Mouse (Mus musculus) hindbrain, postnatal 0 days (tissue): ENCODE measurements around the gene Pbxip1. TPM values are rescaled to one million over a fixed set of nuclear protein-coding genes. Genes with fewer than 3 reads are reported as not detected.

ENCODE experiments used
- ATAC-seq: fragments of 200-750 bp; cut with Nextera tagmentation; 2 replicates; pipeline ENCODE4 v1.8.0; 2017; ENCODE audit warnings: mild to moderate bottlenecking, moderate TSS enrichment, moderate library complexity
- DNase-seq: peaks from one replicate; pipeline ENCODE4 v3.0.0-alpha.2; 2015; ENCODE audit warnings: low spot score
- H3K27ac ChIP-seq: fragments of 300-500 bp; sonication (generic); 2 replicates; pipeline ENCODE4 v1.5.1; 2014; ENCODE audit warnings: mild to moderate bottlenecking
- H3K27me3 ChIP-seq: fragments of 300-500 bp; sonication (generic); 2 replicates; pipeline ENCODE4 v1.6.1; 2014; ENCODE audit warnings: low read length, mixed read lengths; ENCODE audit not compliant: insufficient read depth
- H3K36me3 ChIP-seq: fragments of 300-500 bp; sonication (generic); 2 replicates; pipeline ENCODE4 v1.6.1; 2014; ENCODE audit warnings: low read length, mixed read lengths; ENCODE audit not compliant: insufficient read depth
- H3K4me1 ChIP-seq: fragments of 300-500 bp; sonication (generic); 2 replicates; pipeline ENCODE4 v1.6.1; 2014; ENCODE audit warnings: antibody characterized with exemption, low read length, mixed read lengths; ENCODE audit not compliant: insufficient read depth
- H3K4me2 ChIP-seq: fragments of 300-500 bp; sonication (generic); 2 replicates; pipeline ENCODE4 v1.6.1; 2014; ENCODE audit warnings: low read depth, mild to moderate bottlenecking, low read length, moderate library complexity, mixed read lengths
- H3K4me3 ChIP-seq: fragments of 300-500 bp; sonication (generic); 2 replicates; pipeline ENCODE4 v1.5.1; 2014; ENCODE audit warnings: low read length
- H3K9ac ChIP-seq: fragments of 300-500 bp; sonication (generic); replicated peaks from 2 replicates; pipeline ENCODE4 v1.6.1; 2014; ENCODE audit warnings: mild to moderate bottlenecking, low read length, moderate library complexity, mixed read lengths
- H3K9me3 ChIP-seq: fragments of 300-500 bp; sonication (generic); 2 replicates; pipeline ENCODE4 v1.6.1; 2016; ENCODE audit warnings: low read length, mixed read lengths
- CTCF ChIP-seq: IDR thresholded peaks from 2 replicates; pipeline ENCODE4 v1.5.1; 2016; ENCODE audit warnings: antibody characterized with exemption, control low read depth, low read depth
- WGBS: fragments of 180-500 bp; shearing (Covaris S2); extraction: QIAGEN DNeasy Blood & Tissue Kit; methylation state at CpG from one replicate; pipeline ENCODE4 v1.1.7; 2014; 5-methylcytosine and 5-hydroxymethylcytosine counted together
- polyA plus RNA-seq: library from polyadenylated mRNA; unstranded; fragments of >200 nt; fragmentation: Nextera tagmentation; extraction: Ambion mirVana; gene quantifications from 2 replicates; pipeline ENCODE4 v1.2.1, GENCODE M21; 2015
- total RNA-seq: library from RNA; depleted of rRNA; stranded (reverse); fragments of >200 nt; gene quantifications from 2 replicates; pipeline ENCODE4 v1.2.3, GENCODE M21; 2014

Gene Pbxip1
- total and polyA plus RNA-seq, 2 experiments from 2014 or later, result 22.5 to 28.5 TPM

DNA sequence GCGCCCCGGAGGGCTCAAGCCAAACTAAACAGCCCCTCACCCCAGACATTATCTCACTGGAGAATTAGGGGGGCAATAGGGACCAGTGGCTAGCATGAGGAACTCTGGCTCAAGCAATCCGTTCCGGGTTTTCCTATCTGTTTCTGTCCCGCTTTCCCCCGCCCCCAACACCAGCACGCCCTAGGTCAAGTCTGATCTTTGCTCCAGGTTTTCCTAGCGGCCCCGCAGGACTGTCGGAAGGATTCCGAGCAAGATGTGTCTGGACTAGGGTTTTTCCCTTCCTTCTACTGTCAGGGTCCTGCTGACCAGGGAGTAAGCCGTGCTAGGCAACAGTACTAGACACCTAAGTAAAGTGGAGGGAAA, 41.6 kb upstream of the Pbxip1 start:
- 0% methylated on average over 12 of the region's 12 CpGs for WGBS
- Histone ChIP-seq H3K27me3 (no peaks in the 10 kb centered on the region), H3K9ac (peak overlapping the region; percentile 47; the same call in 1 of the 2 replicates), H3K27ac (peak overlapping the region; percentile 77; the same call in 1 of the 2 replicates), H3K4me3 (peak overlapping the region; percentile 48), H3K4me1 (peaks cover 41% of the 10 kb centered on the region), H3K36me3 (no peaks in the 10 kb centered on the region), H3K9me3 (no peaks in the 10 kb centered on the region), H3K4me2 (peak overlapping the region; percentile 100)
- TF ChIP-seq CTCF, result no peak
- DNase-seq, result peak; percentile 89
- ATAC-seq, result peak; percentile 35

GRCm38 (mm10) chr3:89395419-89395805, 41.1 kb upstream of the Pbxip1 start:
- TF ChIP-seq CTCF, result no peak
- peak overlapping the region; percentile 48 for H3K4me3 ChIP-seq
- DNase-seq (no peak), ATAC-seq (no peak)
- H3K9me3 ChIP-seq, result no peaks in the 10 kb centered on the region
- H3K4me1 ChIP-seq, result peaks cover 41% of the 10 kb centered on the region
- H3K4me2 ChIP-seq, result peak overlapping the region; percentile 100
- 2% methylated on average over 10 of the region's 10 CpGs for WGBS
- H3K36me3 ChIP-seq, result no peaks in the 10 kb centered on the region
- H3K9ac ChIP-seq, result no peak overlapping the region
- no peak overlapping the region for H3K27ac ChIP-seq
- H3K27me3 ChIP-seq, result no peaks in the 10 kb centered on the region

- no peak overlapping the region for H3K27ac ChIP-seq
- DNase-seq (peak; percentile 82), ATAC-seq (no peak)
- H3K4me1 ChIP-seq, result peaks cover 35% of the 10 kb centered on the region
- under 1% methylated on average over 41 of the region's 44 CpGs for WGBS
- no peaks in the 10 kb centered on the region for H3K36me3 ChIP-seq
- TF ChIP-seq CTCF, result peak; percentile 91
- peak overlapping the region; percentile 37; the same call in 1 of the 2 replicates for H3K9ac ChIP-seq
- peak overlapping the region; percentile 100 for H3K4me2 ChIP-seq
- H3K27me3 ChIP-seq, result no peaks in the 10 kb centered on the region
- no peaks in the 10 kb centered on the region for H3K9me3 ChIP-seq
- peak overlapping the region; percentile 48 for H3K4me3 ChIP-seq
Measured at GRCm38 (mm10) chr3:89395806-89396653, 40.5 kb upstream of the Pbxip1 start.

- Histone ChIP-seq H3K36me3 (no peaks in the 10 kb centered on the region), H3K27me3 (no peaks in the 10 kb centered on the region), H3K4me3 (peak overlapping the region; percentile 48), H3K9me3 (no peaks in the 10 kb centered on the region), H3K4me1 (peaks cover 30% of the 10 kb centered on the region), H3K9ac (peak overlapping the region; percentile 37; the same call in 1 of the 2 replicates), H3K4me2 (peak overlapping the region; percentile 100), H3K27ac (no peak overlapping the region)
- TF ChIP-seq CTCF, result no peak
- DNase-seq, result no peak
- under 1% methylated on average over 4 of the region's 4 CpGs for WGBS
- no peak for ATAC-seq
Measured at GRCm38 (mm10) chr3:89396654-89397005, 39.9 kb upstream of the Pbxip1 start.

DNA sequence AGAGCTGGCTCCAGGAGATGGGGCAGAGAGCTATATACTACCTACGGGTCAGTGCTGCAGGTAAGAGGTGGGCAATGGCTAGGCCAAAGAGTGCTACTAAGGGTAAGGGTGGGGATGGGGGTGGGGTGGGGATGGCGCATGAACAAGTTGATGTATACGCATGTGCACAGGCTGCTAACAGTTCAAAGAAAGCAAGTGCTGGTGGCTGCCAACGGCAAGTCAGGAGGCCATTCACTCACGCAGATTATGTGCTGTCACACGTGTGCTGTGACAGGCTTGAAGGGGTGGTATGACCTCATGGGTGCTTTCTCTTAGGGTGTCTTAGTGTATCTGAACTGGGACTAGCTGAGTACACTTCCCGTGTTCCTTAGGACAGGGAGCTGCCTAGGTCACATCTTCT, 35.2 kb upstream of the Pbxip1 start:
- no peaks in the 10 kb centered on the region for H3K27me3 ChIP-seq
- no peak overlapping the region for H3K4me2 ChIP-seq
- WGBS, result 93% methylated on average over 7 of the region's 7 CpGs
- ATAC-seq, result no peak
- H3K4me1 ChIP-seq, result peaks cover under 1% of the 10 kb centered on the region; the same call in 1 of the 2 replicates
- H3K36me3 ChIP-seq, result peaks cover 14% of the 10 kb centered on the region
- DNase-seq, result no peak
- no peak overlapping the region for H3K27ac ChIP-seq
- TF ChIP-seq CTCF, result no peak
- H3K9ac ChIP-seq, result no peak overlapping the region
- H3K9me3 ChIP-seq, result no peaks in the 10 kb centered on the region
- no peak overlapping the region for H3K4me3 ChIP-seq

- DNase-seq, result no peak
- Histone ChIP-seq H3K4me2 (no peak within 1 kb of the TSS), H3K4me1 (no peaks in the 10 kb centered on the region), H3K9me3 (no peaks in the 10 kb centered on the region), H3K9ac (no peak within 1 kb of the TSS), H3K4me3 (no peak within 1 kb of the TSS), H3K27ac (no peak within 1 kb of the TSS), H3K27me3 (no peaks in the 10 kb centered on the region), H3K36me3 (peaks cover 14% of the 10 kb centered on the region)
- WGBS, result 62% methylated on average over 5 of the region's 5 CpGs
- TF ChIP-seq CTCF, result no peak
- no peak for ATAC-seq
Measured at GRCm38 (mm10) chr3:89402693-89403092, 33.8 kb upstream of the Pbxip1 start, which contains the start of gene Lenep. Gene Lenep (minus strand): TSS chr3:89402793.

GRCm38 (mm10) chr3:89406887-89407286, 29.6 kb upstream of the Pbxip1 start:
- DNase-seq (no peak), ATAC-seq (no peak)
- H3K27me3 ChIP-seq, result no peaks in the 10 kb centered on the region
- H3K4me3 ChIP-seq, result no peak overlapping the region
- no peak for TF ChIP-seq CTCF
- no peak overlapping the region for H3K9ac ChIP-seq
- H3K27ac ChIP-seq, result no peak overlapping the region
- H3K36me3 ChIP-seq, result peaks cover 18% of the 10 kb centered on the region
- H3K4me2 ChIP-seq, result no peak overlapping the region
- H3K4me1 ChIP-seq, result 0 out of 2 replicates have a peak, but pooled peaks cover 4% of the 10 kb centered on the region
- H3K9me3 ChIP-seq, result no peaks in the 10 kb centered on the region
- WGBS, result 91% methylated on average over 6 of the region's 6 CpGs
